Mouse (Mus musculus) megakaryocyte, embryonic 14.5 days (primary cell): Measurements from ENCODE around the gene Stox2. TPM values are rescaled to one million over a fixed set of nuclear protein-coding genes. Genes with fewer than 3 reads are reported as not detected.
A peak's percentile ranks its signal among the peaks of the same experiment; 100 is the strongest.
"Not testable (repeated sequence)": the region's sequence is repeated elsewhere in the genome, so short reads cannot be mapped to it uniquely, and the experiment has no call there.

Source experiments
- H3K27me3 ChIP-seq: replicated peaks from 2 replicates; pipeline ENCODE3; 2012; ENCODE audit warnings: inconsistent platforms
- H3K36me3 ChIP-seq: replicated peaks from 2 replicates; pipeline ENCODE3; 2012; ENCODE audit warnings: low read length, inconsistent platforms, mixed read lengths
- H3K4me1 ChIP-seq: 2 replicates; pipeline ENCODE4 v1.6.1; 2012; ENCODE audit warnings: inconsistent platforms
- H3K4me3 ChIP-seq: replicated peaks from 2 replicates; pipeline ENCODE3; 2012; ENCODE audit warnings: moderate library complexity, mild to moderate bottlenecking, inconsistent platforms
- H3K9me3 ChIP-seq: 2 replicates; pipeline ENCODE4 v1.6.1; 2012; ENCODE audit warnings: inconsistent platforms
- FLI1 ChIP-seq: IDR thresholded peaks from 2 replicates; pipeline ENCODE4 v1.6.1; 2012; ENCODE audit warnings: low read length, inconsistent platforms, mixed read lengths
- GATA1 ChIP-seq: IDR thresholded peaks from 3 replicates; pipeline ENCODE4 v1.6.1; 2012; ENCODE audit warnings: mixed read lengths, low read length, inconsistent platforms, borderline replicate concordance
- polyA plus RNA-seq: library from polyadenylated mRNA; stranded (reverse); fragments of >175 nt; gene quantifications from 2 replicates; pipeline ENCODE4 v1.2.3, GENCODE M21; 2012; ENCODE audit warnings: low replicate concordance; ENCODE audit not compliant: insufficient read depth

Stox2 gene
- polyA plus RNA-seq: not detected in 2 replicates

GRCm38 (mm10) chr8:47446312-47447046 lies at the start of gene Stox2:
Gene Stox2, minus strand, starts transcription at chr8:47446362.
- Histone ChIP-seq H3K4me3 (no peak within 1 kb of the TSS), H3K4me1 (no peaks in the 10 kb centered on the region), H3K27me3 (no peaks in the 10 kb centered on the region), H3K9me3 (peaks cover 34% of the 10 kb centered on the region), H3K36me3 (no peaks in the 10 kb centered on the region)
- TF ChIP-seq GATA1: no peak
- no peak for TF ChIP-seq FLI1

GRCm38 (mm10) chr8:47495428-47495827 lies 49.3 kb upstream of the Stox2 start:
- peaks cover 99% of the 10 kb centered on the region for H3K36me3 ChIP-seq
- TF ChIP-seq GATA1: no peak
- no peak for TF ChIP-seq FLI1

GRCm38 (mm10) chr8:47494602-47495153 lies 48.5 kb upstream of the Stox2 start:
- TF ChIP-seq FLI1: no peak
- no peak for TF ChIP-seq GATA1
- H3K36me3 ChIP-seq: peaks cover 99% of the 10 kb centered on the region
- H3K4me3 ChIP-seq: no peak overlapping the region
- no peaks in the 10 kb centered on the region for H3K9me3 ChIP-seq
- no peaks in the 10 kb centered on the region for H3K27me3 ChIP-seq
- no peaks in the 10 kb centered on the region for H3K4me1 ChIP-seq

More at GRCm38 (mm10) chr8:47495428-47495827, 49.3 kb upstream of the Stox2 start:
- no peak overlapping the region for H3K4me3 ChIP-seq
- H3K4me1 ChIP-seq: no peaks in the 10 kb centered on the region
- H3K9me3 ChIP-seq: no peaks in the 10 kb centered on the region
- H3K27me3 ChIP-seq: no peaks in the 10 kb centered on the region

- no peaks in the 10 kb centered on the region for H3K4me1 ChIP-seq
- H3K36me3 ChIP-seq: peaks cover 95% of the 10 kb centered on the region
- TF ChIP-seq FLI1 (no peak), GATA1 (no peak)
- H3K4me3 ChIP-seq: no peak overlapping the region
- no peaks in the 10 kb centered on the region for H3K27me3 ChIP-seq
- H3K9me3 ChIP-seq: peaks cover under 1% of the 10 kb centered on the region; the same call in 1 of the 2 replicates
These were observed 46.9 kb upstream of the Stox2 start for GRCm38 (mm10) chr8:47493106-47493505.

- Histone ChIP-seq H3K4me3 (no peak overlapping the region), H3K27me3 (no peaks in the 10 kb centered on the region), H3K9me3 (peaks cover 17% of the 10 kb centered on the region), H3K4me1 (no peaks in the 10 kb centered on the region), H3K36me3 (peaks cover 47% of the 10 kb centered on the region)
- TF ChIP-seq FLI1: no peak
- TF ChIP-seq GATA1: no peak
These were observed 41.1 kb upstream of the Stox2 start for GRCm38 (mm10) chr8:47487231-47487630.

GRCm38 (mm10) chr8:47482354-47483071 lies 36.4 kb upstream of the Stox2 start:
- Histone ChIP-seq H3K36me3 (peaks cover 3% of the 10 kb centered on the region), H3K9me3 (peaks cover 24% of the 10 kb centered on the region), H3K4me3 (no peak overlapping the region), H3K27me3 (no peaks in the 10 kb centered on the region), H3K4me1 (no peaks in the 10 kb centered on the region)
- no peak for TF ChIP-seq GATA1

GRCm38 (mm10) chr8:47480039-47480438 lies 33.9 kb upstream of the Stox2 start:
- Histone ChIP-seq H3K4me3 (no peak overlapping the region), H3K36me3 (no peaks in the 10 kb centered on the region), H3K27me3 (no peaks in the 10 kb centered on the region), H3K4me1 (no peaks in the 10 kb centered on the region), H3K9me3 (peaks cover 13% of the 10 kb centered on the region)
- TF ChIP-seq FLI1 (no peak), GATA1 (no peak)

- Histone ChIP-seq H3K4me3 (peak overlapping the region; percentile 34), H3K36me3 (no peaks in the 10 kb centered on the region), H3K4me1 (no peaks in the 10 kb centered on the region), H3K9me3 (peaks cover 22% of the 10 kb centered on the region), H3K27me3 (no peaks in the 10 kb centered on the region)
- TF ChIP-seq GATA1: no peak
- no peak for TF ChIP-seq FLI1
These were observed 15.5 kb upstream of the Stox2 start for GRCm38 (mm10) chr8:47461650-47462049.

GRCm38 (mm10) chr8:47459216-47459749 lies 13.1 kb upstream of the Stox2 start:
- Histone ChIP-seq H3K27me3 (no peaks in the 10 kb centered on the region), H3K4me1 (no peaks in the 10 kb centered on the region), H3K9me3 (peaks cover 23% of the 10 kb centered on the region), H3K4me3 (no peak overlapping the region), H3K36me3 (no peaks in the 10 kb centered on the region)
- TF ChIP-seq FLI1 (no peak), GATA1 (no peak)

GRCm38 (mm10) chr8:47458591-47458990 lies 12.4 kb upstream of the Stox2 start:
- no peak overlapping the region for H3K4me3 ChIP-seq
- peaks cover 18% of the 10 kb centered on the region for H3K9me3 ChIP-seq
- TF ChIP-seq FLI1 (no peak), GATA1 (no peak)
- no peaks in the 10 kb centered on the region for H3K27me3 ChIP-seq
- H3K36me3 ChIP-seq: no peaks in the 10 kb centered on the region
- no peaks in the 10 kb centered on the region for H3K4me1 ChIP-seq

GRCm38 (mm10) chr8:47449211-47449610 lies 3.0 kb upstream of the Stox2 start:
- not testable (repeated sequence) for H3K27me3 ChIP-seq, H3K4me1 ChIP-seq, H3K4me3 ChIP-seq, H3K36me3 ChIP-seq
- peaks cover 30% of the 10 kb centered on the region for H3K9me3 ChIP-seq
